Mouse (Mus musculus) forelimb bud, embryonic 11.5 days (tissue): ENCODE results near the gene Heatr9.

ENCODE experiments used
- DNase-seq: peaks from one replicate; pipeline ENCODE4 v3.0.0-alpha.2; 2012; ENCODE audit warnings: low read depth, low spot score

Gene Heatr9

GRCm38 (mm10) chr11:83533192-83533591, 11.2 kb upstream of the Heatr9 start:
- no peak for DNase-seq

- no peak for DNase-seq
These were observed 8.4 kb upstream of the Heatr9 start, which contains the start of gene Ccl5 for GRCm38 (mm10) chr11:83530360-83530759. Gene Ccl5 (minus strand): TSS chr11:83530518.

- no peak for DNase-seq
These were observed 7.0 kb upstream of the Heatr9 start for GRCm38 (mm10) chr11:83529024-83529423.

- no peak for DNase-seq
These were observed 3.6 kb downstream of the Heatr9 start for GRCm38 (mm10) chr11:83518371-83518770.

- DNase-seq = no peak
These were observed 4.8 kb downstream of the Heatr9 start for GRCm38 (mm10) chr11:83517153-83517552.

- no peak for DNase-seq
These were observed 12.5 kb downstream of the Heatr9 start for GRCm38 (mm10) chr11:83509521-83509920.

- no peak for DNase-seq
These were observed 17.7 kb downstream of the Heatr9 start for GRCm38 (mm10) chr11:83504308-83504707.

- DNase-seq = no peak
These were observed 26.4 kb downstream of the Heatr9 start for GRCm38 (mm10) chr11:83495571-83495970.

- DNase-seq = no peak
These were observed 30.5 kb downstream of the Heatr9 start for GRCm38 (mm10) chr11:83491488-83491887.

GRCm38 (mm10) chr11:83473235-83474016, 48.5 kb downstream of the Heatr9 start:
- DNase-seq = no peak

GRCm38 (mm10) chr11:83472324-83473234, 49.4 kb downstream of the Heatr9 start, which contains the start of gene Taf15:
Gene Taf15 (plus strand): TSS chr11:83473086.
- peak; percentile 99 for DNase-seq

GRCm38 (mm10) chr11:83471766-83472165, 50.2 kb downstream of the Heatr9 start:
- DNase-seq = no peak

- DNase-seq = no peak
These were observed 53.2 kb downstream of the Heatr9 start for GRCm38 (mm10) chr11:83468765-83469164.

- no peak for DNase-seq
These were observed 54.8 kb downstream of the Heatr9 start for GRCm38 (mm10) chr11:83467120-83467652.

GRCm38 (mm10) chr11:83465976-83466375, 56.0 kb downstream of the Heatr9 start:
- no peak for DNase-seq

- DNase-seq = no peak
These were observed 59.2 kb downstream of the Heatr9 start, which contains the start of gene Mmp28 for GRCm38 (mm10) chr11:83462711-83463244. Gene Mmp28 (minus strand): TSS chr11:83463071.
